Mouse (Mus musculus) hindbrain, embryonic 11.5 days (tissue): ENCODE results near the gene Spn. TPM values are rescaled to one million over a fixed set of nuclear protein-coding genes. Genes with fewer than 3 reads are reported as not detected.
"Not testable (repeated sequence)": the region's sequence is repeated elsewhere in the genome, so short reads cannot be mapped to it uniquely, and the experiment has no call there.

Experiments
- ATAC-seq: fragments of 200-750 bp; cut with Nextera tagmentation; 2 replicates; pipeline ENCODE4 v1.8.0; 2017; ENCODE audit warnings: mild to moderate bottlenecking, moderate TSS enrichment, moderate library complexity; ENCODE audit not compliant: low FRiP score
- DNase-seq: peaks from one replicate; pipeline ENCODE4 v3.0.0-alpha.2; 2015; ENCODE audit warnings: low spot score
- H3K27ac ChIP-seq: fragments of 300-500 bp; sonication (generic); 2 replicates; pipeline ENCODE4 v1.5.1; 2014; ENCODE audit warnings: mild to moderate bottlenecking, low read depth, low read length
- H3K27me3 ChIP-seq: fragments of 300-500 bp; sonication (generic); 2 replicates; pipeline ENCODE4 v1.6.1; 2014; ENCODE audit warnings: mild to moderate bottlenecking, low read length, moderate library complexity, mixed read lengths; ENCODE audit not compliant: control insufficient read depth, insufficient read depth
- H3K36me3 ChIP-seq: fragments of 300-500 bp; sonication (generic); 2 replicates; pipeline ENCODE4 v1.6.1; 2014; ENCODE audit warnings: mild to moderate bottlenecking, low read length, moderate library complexity, mixed read lengths; ENCODE audit not compliant: control insufficient read depth, insufficient read depth
- H3K4me1 ChIP-seq: fragments of 300-500 bp; sonication (generic); replicated peaks from 2 replicates; pipeline ENCODE4 v1.6.1; 2014; ENCODE audit warnings: low read length, mixed read lengths; ENCODE audit not compliant: control insufficient read depth, insufficient read depth
- H3K4me2 ChIP-seq: fragments of 300-500 bp; sonication (generic); replicated peaks from 2 replicates; pipeline ENCODE4 v1.6.1; 2014; ENCODE audit warnings: mild to moderate bottlenecking, low read depth, low read length
- H3K4me3 ChIP-seq: fragments of 300-500 bp; sonication (generic); 2 replicates; pipeline ENCODE4 v1.5.1; 2014; ENCODE audit warnings: low read depth, low read length
- H3K9ac ChIP-seq: fragments of 300-500 bp; sonication (generic); 2 replicates; pipeline ENCODE4 v1.6.1; 2014; ENCODE audit warnings: low read depth, low read length
- H3K9me3 ChIP-seq: fragments of 300-500 bp; sonication (generic); 2 replicates; pipeline ENCODE4 v1.6.1; 2016; ENCODE audit warnings: low read length; ENCODE audit not compliant: control insufficient read depth
- WGBS: fragments of 180-500 bp; shearing (Covaris S2); extraction: QIAGEN DNeasy Blood & Tissue Kit; methylation state at CpG from one replicate; pipeline ENCODE4 v1.1.7; 2014; 5-methylcytosine and 5-hydroxymethylcytosine counted together
- polyA plus RNA-seq: library from polyadenylated mRNA; unstranded; fragments of >200 nt; fragmentation: Nextera tagmentation; extraction: Ambion mirVana; gene quantifications from 2 replicates; pipeline ENCODE4 v1.2.1, GENCODE M21; 2014

Gene Spn
- polyA plus RNA-seq, 1 experiment from 2014 or later: 0.08 TPM

DNA sequence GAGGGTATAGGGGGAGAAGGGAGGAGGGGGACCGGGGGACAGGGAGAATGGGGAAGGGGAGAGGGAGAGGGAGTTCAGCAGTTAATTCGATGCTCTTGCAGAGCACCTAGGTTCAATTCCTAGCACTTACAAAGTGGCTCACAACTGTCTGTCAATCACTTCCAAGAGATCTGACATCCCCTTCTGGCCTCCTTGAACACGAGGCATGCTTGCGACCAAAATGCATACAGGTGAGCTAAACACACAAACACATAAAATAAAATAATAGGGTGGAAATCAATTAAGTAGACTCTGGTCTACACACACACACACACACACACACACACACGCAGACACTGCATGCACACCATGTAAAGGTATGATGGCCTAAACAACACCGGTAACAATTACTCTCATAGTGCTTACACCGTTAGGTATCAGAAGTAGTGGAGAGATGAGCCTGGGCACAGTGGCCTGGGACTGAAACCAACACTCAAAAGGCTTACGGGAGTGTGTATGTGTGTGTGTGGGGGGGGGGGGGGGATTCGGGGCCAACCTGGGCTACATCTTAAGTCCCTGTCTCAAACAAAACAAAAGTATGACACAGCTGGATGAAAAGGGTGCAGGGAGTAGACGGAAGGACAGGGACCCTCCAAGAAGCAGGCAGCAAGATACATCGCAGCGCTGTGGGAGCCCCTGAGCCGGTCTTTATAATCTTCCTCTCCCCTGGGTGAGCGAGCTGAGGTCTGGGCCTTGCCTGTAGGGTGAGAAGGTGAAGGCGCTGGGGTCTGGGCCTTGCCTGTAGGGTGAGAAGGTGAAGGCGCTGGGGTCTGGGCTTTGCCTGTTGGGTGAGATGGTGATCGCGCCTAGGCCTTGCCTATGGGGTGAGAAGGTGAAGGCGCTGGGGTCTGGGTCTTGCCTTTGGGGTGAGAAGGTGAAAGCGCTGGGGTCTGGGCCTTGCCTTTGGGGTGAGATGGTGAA, 47.2 kb downstream of the Spn start:
- H3K4me1 ChIP-seq: no peaks in the 10 kb centered on the region
- ATAC-seq (no peak), DNase-seq (no peak)
- no peak overlapping the region for H3K27ac ChIP-seq
- H3K4me3 ChIP-seq: no peak overlapping the region
- no peaks in the 10 kb centered on the region for H3K36me3 ChIP-seq
- WGBS: 90% methylated on average over 20 of the region's 20 CpGs
- no peaks in the 10 kb centered on the region for H3K27me3 ChIP-seq
- H3K4me2 ChIP-seq: no peak overlapping the region
- H3K9ac ChIP-seq: no peak overlapping the region
- no peaks in the 10 kb centered on the region for H3K9me3 ChIP-seq

DNA sequence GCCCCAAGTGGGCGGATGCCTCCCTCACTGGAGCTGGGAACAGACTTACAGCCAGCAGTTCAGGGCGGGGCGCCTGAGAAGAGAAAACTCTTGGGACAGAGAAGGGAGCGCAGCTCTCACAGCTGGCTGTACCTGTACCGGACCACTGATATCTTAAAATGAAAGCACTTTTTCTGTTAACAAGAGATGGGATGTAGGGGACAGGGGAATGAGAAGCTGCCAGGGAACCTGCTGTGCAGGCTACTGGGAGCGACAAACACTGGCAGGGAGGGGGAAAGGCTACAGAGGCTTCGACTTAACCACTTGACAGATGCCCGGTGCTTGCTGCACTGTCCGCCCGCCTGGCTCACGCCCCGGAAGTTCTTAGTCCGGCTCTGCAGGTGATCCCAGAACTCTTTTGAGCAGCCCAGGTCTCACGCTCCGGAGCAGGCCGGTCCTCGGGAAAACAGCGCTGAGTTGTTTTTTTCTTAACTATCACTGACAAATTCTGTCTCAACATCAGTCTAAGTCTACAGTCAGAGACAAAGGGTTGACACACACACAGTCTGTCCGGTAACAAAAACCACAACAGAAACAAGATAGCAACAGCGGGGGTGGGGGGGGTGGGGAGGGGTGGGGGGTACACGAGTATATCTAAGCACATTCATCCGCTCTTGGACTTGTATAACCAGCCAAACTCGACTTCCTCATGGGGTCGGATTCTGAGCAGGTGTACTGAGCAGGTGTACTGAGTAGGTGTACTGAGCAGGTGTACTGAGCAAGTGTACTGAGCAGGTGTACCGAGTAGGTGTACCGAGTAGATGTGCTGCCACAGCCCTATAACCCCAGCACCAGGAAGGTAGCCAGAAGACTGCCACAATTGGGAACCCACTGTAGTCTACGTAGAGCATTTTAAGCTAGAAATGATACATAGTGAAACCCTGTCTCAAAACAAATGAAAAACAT, 48.5 kb downstream of the Spn start:
- ATAC-seq (no peak), DNase-seq (peak; percentile 32)
- 21% methylated on average over 27 of the region's 27 CpGs for WGBS
- Histone ChIP-seq H3K9me3 (no peaks in the 10 kb centered on the region), H3K36me3 (no peaks in the 10 kb centered on the region), H3K4me1 (no peaks in the 10 kb centered on the region), H3K4me3 (peak overlapping the region; percentile 14; the same call in 1 of the 2 replicates), H3K27me3 (no peaks in the 10 kb centered on the region), H3K27ac (no peak overlapping the region), H3K4me2 (peak overlapping the region; percentile 32), H3K9ac (peak overlapping the region; percentile 49)

DNA sequence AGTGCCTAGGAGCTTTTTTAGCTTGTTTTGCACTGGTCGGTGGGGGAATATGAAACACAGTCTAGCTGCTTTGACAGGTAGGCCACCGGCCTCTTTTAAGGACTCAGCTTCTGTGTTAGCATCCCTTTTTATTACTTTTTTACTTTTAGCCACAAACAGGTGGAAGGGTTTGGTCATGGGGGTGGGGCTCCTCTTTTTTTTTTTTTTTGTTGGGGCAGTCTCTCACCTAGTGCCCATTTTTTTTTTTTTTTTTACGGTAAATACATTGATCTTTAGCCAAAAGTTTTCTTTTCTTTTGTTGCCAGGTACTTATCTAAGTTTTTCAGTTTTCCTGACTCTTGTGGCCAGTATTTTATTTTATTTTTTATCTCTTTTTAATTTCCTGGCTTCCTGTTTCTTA, 49.5 kb downstream of the Spn start:
- Histone ChIP-seq H3K4me1 (no peaks in the 10 kb centered on the region), H3K9me3 (no peaks in the 10 kb centered on the region), H3K9ac (no peak overlapping the region), H3K4me2 (no peak overlapping the region), H3K27ac (no peak overlapping the region), H3K36me3 (no peaks in the 10 kb centered on the region), H3K4me3 (no peak overlapping the region), H3K27me3 (no peaks in the 10 kb centered on the region)
- DNase-seq (no peak), ATAC-seq (no peak)
- 88% methylated on average over 3 of the region's 3 CpGs for WGBS

DNA sequence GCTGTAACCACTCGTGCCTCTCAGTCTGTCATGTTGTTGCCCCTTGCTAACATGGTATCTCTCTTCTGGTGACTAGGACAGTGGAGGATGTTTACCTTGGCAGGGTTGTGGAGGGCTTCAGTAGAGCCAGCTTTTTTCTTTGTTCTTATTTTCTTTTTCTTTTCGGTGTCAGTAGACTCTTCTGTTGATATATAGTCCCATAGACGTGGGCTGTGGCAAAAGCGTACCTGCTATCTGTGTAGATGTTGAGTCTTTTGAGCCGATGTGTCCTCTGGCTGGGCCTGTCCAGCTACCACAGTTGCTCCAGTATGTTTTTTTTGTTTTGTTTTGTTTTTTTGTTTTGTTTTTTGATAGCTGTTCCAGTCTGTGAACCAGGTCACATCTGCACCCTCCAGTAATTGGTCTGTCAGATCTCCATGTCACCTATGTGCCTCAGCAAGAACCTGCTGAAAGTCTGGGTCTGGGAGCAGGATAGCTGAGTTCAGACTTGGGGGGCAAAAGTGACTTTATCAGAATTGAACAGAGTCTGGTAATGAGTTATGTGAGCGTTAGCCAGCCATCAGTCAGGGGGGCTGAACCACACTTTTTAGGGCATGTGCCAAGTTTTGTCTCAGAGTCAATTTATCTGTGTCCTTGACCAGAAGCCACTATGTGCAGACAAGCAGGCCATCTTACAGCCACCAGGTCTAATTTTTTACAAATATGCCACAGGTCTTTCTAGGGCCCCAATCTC, 50.2 kb downstream of the Spn start, which contains the start of gene Zg16:
Gene Zg16, minus strand, starts transcription at position 51 of the 733 bp plus-strand sequence.
- not testable (repeated sequence) for H3K9me3 ChIP-seq, H3K4me1 ChIP-seq, DNase-seq, H3K36me3 ChIP-seq, H3K4me2 ChIP-seq, H3K27ac ChIP-seq, H3K9ac ChIP-seq, ATAC-seq, H3K27me3 ChIP-seq, H3K4me3 ChIP-seq
- 89% methylated on average over 6 of the region's 6 CpGs for WGBS

DNA sequence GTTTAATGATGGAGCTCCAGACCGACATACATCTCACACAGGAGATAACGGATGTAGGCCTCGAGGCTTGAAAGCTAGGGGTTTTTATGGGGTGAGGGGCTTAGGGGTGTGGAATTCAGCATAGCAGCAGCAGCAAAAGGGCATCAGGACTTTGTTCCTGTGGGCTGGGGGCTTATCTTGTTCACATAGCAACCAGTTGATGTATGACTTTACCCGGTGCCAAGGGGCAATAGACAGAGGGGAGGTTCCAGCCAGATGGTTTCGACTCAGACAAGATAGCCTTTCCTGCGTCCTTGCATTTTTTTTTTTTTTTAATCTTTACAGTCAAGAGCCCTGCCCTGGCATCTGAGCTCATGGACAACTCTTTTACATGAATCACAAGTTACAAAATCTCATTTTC, 51.9 kb downstream of the Spn start:
- H3K9me3 ChIP-seq, H3K27ac ChIP-seq, ATAC-seq, H3K9ac ChIP-seq, H3K27me3 ChIP-seq, H3K4me1 ChIP-seq, H3K36me3 ChIP-seq, H3K4me2 ChIP-seq, H3K4me3 ChIP-seq, DNase-seq: not testable (repeated sequence)
- WGBS: 81% methylated on average over 6 of the region's 6 CpGs

DNA sequence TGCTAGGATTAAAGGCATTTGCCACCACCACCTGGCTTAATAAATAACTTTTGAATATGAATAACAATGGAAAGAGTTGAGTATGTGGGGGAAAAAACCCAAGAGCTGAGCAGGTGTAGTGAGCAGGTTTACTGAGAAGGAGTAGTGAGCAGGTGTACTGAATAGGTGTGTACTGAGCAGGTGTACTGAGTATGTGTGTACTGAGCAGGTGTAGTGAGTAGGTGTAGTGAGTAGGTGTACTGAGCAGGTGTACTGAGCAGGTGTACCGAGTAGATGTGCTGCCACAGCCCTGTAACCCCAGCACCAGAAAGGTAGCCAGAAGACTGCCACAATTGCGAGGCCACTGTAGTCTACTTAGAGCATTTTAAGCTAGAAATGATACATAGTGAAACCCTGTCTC, 52.8 kb downstream of the Spn start:
- DNase-seq (no peak), ATAC-seq (no peak)
- 82% methylated on average over 2 of the region's 2 CpGs for WGBS
- Histone ChIP-seq H3K9ac (no peak overlapping the region), H3K4me3 (no peak overlapping the region), H3K27ac (no peak overlapping the region), H3K9me3 (no peaks in the 10 kb centered on the region), H3K4me2 (no peak overlapping the region), H3K4me1 (no peaks in the 10 kb centered on the region), H3K27me3 (no peaks in the 10 kb centered on the region), H3K36me3 (no peaks in the 10 kb centered on the region)

DNA sequence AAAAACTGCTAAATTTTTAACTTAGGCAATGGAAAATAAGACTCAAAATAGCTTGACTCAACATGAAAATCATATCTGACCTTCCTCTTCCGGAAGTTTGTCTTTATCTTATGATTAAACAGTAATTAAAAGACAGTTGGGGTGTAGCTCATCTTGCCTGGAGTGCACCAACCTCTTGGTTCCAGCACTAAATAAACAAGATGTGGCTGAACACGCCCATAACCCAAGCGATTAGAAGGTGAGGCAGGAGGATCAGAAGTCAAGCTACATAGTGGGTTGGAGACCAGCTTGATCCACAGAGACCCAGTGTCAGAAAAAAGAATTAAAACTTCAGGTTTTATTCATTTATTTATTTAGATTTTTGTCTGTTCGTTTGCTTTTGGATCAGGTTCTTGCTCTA, 53.9 kb downstream of the Spn start:
- Histone ChIP-seq H3K27ac (no peak overlapping the region), H3K4me3 (no peak overlapping the region), H3K9me3 (no peaks in the 10 kb centered on the region), H3K4me2 (no peak overlapping the region), H3K9ac (no peak overlapping the region), H3K36me3 (no peaks in the 10 kb centered on the region), H3K27me3 (no peaks in the 10 kb centered on the region), H3K4me1 (no peaks in the 10 kb centered on the region)
- WGBS: 79% methylated on average over 4 of the region's 4 CpGs
- no peak for DNase-seq
- no peak for ATAC-seq

DNA sequence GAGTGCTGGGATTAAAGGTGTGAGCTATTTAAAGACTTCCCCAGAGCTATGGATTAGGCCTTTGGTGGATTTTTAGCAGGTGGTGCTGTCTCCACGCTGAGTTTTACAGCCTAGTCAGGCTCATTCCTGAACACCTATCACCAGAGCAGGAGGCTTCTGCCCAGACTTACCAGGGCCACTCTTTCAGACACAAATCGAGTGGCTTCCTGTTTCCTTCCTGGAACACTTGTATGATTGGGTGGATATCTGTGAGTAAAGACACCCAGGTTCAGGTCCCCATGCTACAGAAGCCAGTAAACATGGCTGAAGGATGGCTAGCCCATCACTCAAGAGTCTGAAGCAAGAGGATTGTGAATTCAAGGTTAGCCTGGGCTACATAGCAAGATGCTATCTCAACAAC, 54.6 kb downstream of the Spn start:
- H3K4me1 ChIP-seq: no peaks in the 10 kb centered on the region
- H3K27ac ChIP-seq: no peak overlapping the region
- no peaks in the 10 kb centered on the region for H3K9me3 ChIP-seq
- no peak overlapping the region for H3K4me2 ChIP-seq
- no peak overlapping the region for H3K4me3 ChIP-seq
- WGBS: 69% methylated on average over 2 of the region's 2 CpGs
- ATAC-seq (no peak), DNase-seq (no peak)
- no peaks in the 10 kb centered on the region for H3K36me3 ChIP-seq
- H3K27me3 ChIP-seq: no peaks in the 10 kb centered on the region
- H3K9ac ChIP-seq: no peak overlapping the region
